Mouse (Mus musculus): ENCODE data around the gene Zw10.

Zw10 gene

GRCm38 (mm10) chr9:49055333-49056205 is at the start of gene Zw10:
Zw10 (plus strand) TSS chr9:49055613.
- peak; percentile 35; the same call in 1 of the 2 replicates for TF ChIP-seq GATA4 (IDR thresholded peaks at IDR 0.05; ENCODE audit: insufficient replicate concordance, low read length)

GRCm38 (mm10) chr9:49015824-49016223 is 39.6 kb upstream of the Zw10 start:
- TF ChIP-seq GATA4 (IDR thresholded peaks at IDR 0.05; ENCODE audit: insufficient replicate concordance, low read length): no peak

DNA sequence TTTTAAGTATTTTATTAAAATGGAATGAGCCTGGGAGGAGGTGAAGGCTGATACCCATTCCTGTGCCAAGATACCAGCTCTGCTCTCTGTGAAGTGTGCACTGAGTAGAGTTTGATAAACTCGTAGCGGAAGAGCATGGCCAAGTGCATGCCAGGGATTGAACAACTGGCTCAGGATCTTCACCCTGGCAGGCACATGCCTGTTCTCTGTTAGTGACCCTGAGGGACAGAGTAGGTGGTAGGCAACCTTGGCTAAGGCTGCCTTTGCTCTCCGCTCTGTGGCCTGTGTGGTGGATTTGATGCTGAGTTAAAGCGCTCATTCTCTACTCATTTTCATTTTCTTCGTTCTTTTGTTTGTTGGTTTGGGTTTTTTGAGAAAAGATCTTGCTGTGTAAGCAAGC is 34.1 kb upstream of the Zw10 start:
- TF ChIP-seq GATA4 (IDR thresholded peaks at IDR 0.05; ENCODE audit: insufficient replicate concordance, low read length): no peak

DNA sequence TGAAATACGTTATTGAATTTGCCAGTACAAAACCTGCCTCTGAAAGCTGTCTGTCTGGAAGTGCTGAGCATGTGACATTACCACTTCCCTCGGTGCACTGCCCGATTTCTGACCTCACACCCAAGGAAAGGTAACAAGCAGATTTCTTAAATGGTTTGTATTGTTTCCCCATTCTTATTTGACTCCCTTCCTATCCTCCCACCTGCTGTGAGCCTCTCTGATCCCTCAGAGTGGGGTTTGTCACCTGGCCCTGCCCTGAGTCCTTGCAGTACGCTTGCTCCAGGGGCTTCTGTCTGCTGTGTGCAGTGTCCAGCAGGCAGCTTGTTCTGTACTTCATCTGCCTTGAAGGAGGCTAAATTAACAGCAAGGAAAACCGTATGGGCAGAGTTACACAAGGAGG is 31.5 kb upstream of the Zw10 start:
- TF ChIP-seq GATA4 (IDR thresholded peaks at IDR 0.05; ENCODE audit: insufficient replicate concordance, low read length): no peak

GRCm38 (mm10) chr9:49024529-49024928 is 30.9 kb upstream of the Zw10 start:
- TF ChIP-seq GATA4 (IDR thresholded peaks at IDR 0.05; ENCODE audit: insufficient replicate concordance, low read length): no peak

GRCm38 (mm10) chr9:49034764-49035163 is 20.6 kb upstream of the Zw10 start:
- TF ChIP-seq GATA4 (IDR thresholded peaks at IDR 0.05; ENCODE audit: insufficient replicate concordance, low read length): no peak

- no peak for TF ChIP-seq GATA4 (IDR thresholded peaks at IDR 0.05; ENCODE audit: insufficient replicate concordance, low read length)
These were observed 4.5 kb upstream of the Zw10 start for GRCm38 (mm10) chr9:49050901-49051300.

GRCm38 (mm10) chr9:49051349-49051748 is 4.1 kb upstream of the Zw10 start:
- TF ChIP-seq GATA4 (IDR thresholded peaks at IDR 0.05; ENCODE audit: insufficient replicate concordance, low read length): no peak

DNA sequence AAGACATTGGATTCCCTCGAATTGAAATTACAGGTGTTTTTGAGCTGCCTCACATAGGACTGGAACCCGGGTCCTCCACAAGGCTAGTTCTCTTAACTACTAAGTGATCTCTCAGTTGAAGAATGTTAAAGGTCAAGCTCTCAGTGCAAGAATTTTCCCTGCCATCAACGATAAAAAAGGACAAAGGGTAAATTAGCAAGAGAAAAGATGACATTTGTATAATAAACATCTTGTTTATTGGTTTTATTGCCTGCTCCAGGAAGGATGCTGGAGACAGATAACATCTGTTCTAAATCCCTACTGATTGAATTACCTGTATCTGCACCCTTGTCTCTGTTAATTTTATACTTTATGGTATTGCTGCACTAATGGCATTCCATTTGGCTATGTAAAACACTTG is 1.4 kb upstream of the Zw10 start:
- no peak for TF ChIP-seq GATA4 (IDR thresholded peaks at IDR 0.05; ENCODE audit: insufficient replicate concordance, low read length)

DNA sequence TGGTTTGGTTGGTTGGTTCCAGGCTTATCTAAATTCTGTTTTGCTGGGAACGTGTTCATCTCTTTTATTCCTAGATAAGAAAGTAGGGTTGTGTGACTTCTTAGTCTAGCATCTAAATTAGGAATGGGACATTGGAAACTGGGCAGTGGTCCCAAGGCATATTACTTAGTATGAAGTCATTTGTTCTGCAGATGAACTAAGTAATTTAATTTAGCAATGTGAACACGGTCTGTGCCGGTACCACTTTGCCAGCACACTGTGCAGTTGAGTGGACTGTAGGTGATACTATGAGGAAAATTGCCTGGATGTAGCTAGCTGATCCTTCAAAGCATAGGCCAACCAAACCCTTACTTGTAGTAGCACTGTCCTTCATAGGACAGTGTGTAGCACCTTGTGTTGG is 21.4 kb downstream of the Zw10 start:
- TF ChIP-seq GATA4 (IDR thresholded peaks at IDR 0.05; ENCODE audit: insufficient replicate concordance, low read length): no peak

- TF ChIP-seq GATA4 (IDR thresholded peaks at IDR 0.05; ENCODE audit: insufficient replicate concordance, low read length): no peak
These were observed 25.7 kb downstream of the Zw10 start, which contains the start of gene Tmprss5 for GRCm38 (mm10) chr9:49081107-49081506. Tmprss5 (plus strand) TSS chr9:49081260.

DNA sequence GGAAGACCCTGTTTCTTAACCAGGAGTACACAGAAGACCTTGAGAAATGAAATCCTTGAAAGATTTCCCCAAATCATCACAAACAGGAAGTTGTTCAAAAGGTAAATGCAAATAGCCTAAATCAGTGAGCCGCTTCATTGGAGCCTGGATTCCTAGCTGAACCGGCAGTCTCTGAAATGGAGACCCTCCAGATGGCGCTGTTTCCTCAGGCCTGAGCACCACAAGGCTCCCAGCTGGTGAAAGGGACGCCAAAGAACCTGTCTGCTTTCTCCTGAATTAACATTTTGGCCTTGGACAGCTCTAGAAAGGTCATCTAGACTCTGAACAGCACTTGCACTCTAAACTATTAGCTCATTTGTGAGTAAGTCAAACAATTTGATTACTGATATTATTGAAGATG is 26.1 kb downstream of the Zw10 start:
- TF ChIP-seq GATA4 (IDR thresholded peaks at IDR 0.05; ENCODE audit: insufficient replicate concordance, low read length): no peak

GRCm38 (mm10) chr9:49087317-49087716 is 31.9 kb downstream of the Zw10 start:
- no peak for TF ChIP-seq GATA4 (IDR thresholded peaks at IDR 0.05; ENCODE audit: insufficient replicate concordance, low read length)

DNA sequence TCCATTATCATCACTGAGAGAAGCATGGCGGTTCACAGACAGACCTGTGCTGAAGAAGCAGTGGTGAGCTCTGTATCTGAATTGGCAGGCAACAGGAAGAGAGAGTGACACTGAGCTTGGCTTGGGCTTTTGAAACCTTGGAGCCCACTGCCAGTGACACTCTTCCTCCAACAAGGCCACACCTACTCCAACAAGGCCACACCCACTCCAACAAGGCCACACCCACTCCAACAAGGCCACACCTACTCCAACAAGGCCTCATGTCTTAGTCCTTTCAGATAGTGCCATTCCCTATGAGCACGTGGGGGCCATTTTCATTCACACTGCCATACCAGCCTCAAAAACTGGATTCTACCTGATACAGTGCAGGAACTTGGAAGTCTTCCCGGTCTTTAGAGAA is 43.5 kb downstream of the Zw10 start:
- TF ChIP-seq GATA4 (IDR thresholded peaks at IDR 0.05; ENCODE audit: insufficient replicate concordance, low read length): no peak

GRCm38 (mm10) chr9:49102328-49102727 is 46.9 kb downstream of the Zw10 start:
- no peak for TF ChIP-seq GATA4 (IDR thresholded peaks at IDR 0.05; ENCODE audit: insufficient replicate concordance, low read length)

DNA sequence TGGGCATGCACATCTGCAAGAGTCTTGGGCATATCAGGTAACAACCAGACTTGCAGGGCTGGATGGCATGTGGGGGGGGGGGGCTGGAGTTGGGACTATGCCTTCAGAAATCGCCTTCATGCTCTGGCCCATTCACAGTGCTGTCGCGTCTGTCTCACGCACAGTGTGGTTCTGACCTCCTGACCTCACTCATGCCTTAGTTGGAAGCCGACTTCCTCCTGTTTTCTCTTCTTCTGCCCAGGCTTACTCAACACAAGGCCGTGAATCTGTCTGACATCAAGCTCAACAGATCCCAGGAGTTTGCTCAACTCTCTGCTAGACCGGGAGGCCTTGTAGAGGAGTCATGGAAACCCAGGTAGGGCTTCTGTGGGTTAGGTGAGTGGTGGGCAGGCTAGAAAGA is 53.7 kb downstream of the Zw10 start:
- TF ChIP-seq GATA4 (IDR thresholded peaks at IDR 0.05; ENCODE audit: insufficient replicate concordance, low read length): no peak

Measured in liver, adult (tissue).